Mouse (Mus musculus) liver, adult 2 months (tissue): ENCODE measurements around the gene Hddc3. TPM values are rescaled to one million over a fixed set of nuclear protein-coding genes. Genes with fewer than 3 reads are reported as not detected.

Experiments used
- DNase-seq: peaks from one replicate; pipeline ENCODE4 v3.0.0-alpha.2; 2011; ENCODE audit warnings: low read depth, low spot score; ENCODE audit errors: extremely low read depth
- H3K27ac ChIP-seq: fragments of 200-500 bp; replicated peaks from 2 replicates; pipeline ENCODE4 v1.5.1; 2012; ENCODE audit warnings: low read depth, mild to moderate bottlenecking, control low read depth, inconsistent platforms, low read length; ENCODE audit not compliant: insufficient read depth
- H3K27me3 ChIP-seq: fragments of 200-500 bp; 2 replicates; pipeline ENCODE4 v1.6.1; 2012; ENCODE audit warnings: mild to moderate bottlenecking, moderate library complexity, low read length, inconsistent platforms; ENCODE audit not compliant: control insufficient read depth, insufficient read depth
- H3K36me3 ChIP-seq: fragments of 200-500 bp; 2 replicates; pipeline ENCODE4 v1.6.1; 2012; ENCODE audit warnings: low read length, inconsistent platforms; ENCODE audit not compliant: control insufficient read depth, insufficient read depth
- H3K4me1 ChIP-seq: fragments of 200-500 bp; 2 replicates; pipeline ENCODE4 v1.6.1; 2011; ENCODE audit warnings: low read length; ENCODE audit not compliant: control insufficient read depth, insufficient read depth
- H3K4me3 ChIP-seq: fragments of 200-500 bp; 2 replicates; pipeline ENCODE4 v1.5.1; 2011; ENCODE audit warnings: low read depth, mild to moderate bottlenecking, control low read depth, low read length, moderate library complexity; ENCODE audit not compliant: insufficient read depth
- H3K79me2 ChIP-seq: fragments of 200-500 bp; 2 replicates; pipeline ENCODE4 v1.6.1; 2012; ENCODE audit warnings: inconsistent platforms, mild to moderate bottlenecking, low read length, moderate library complexity; ENCODE audit not compliant: control insufficient read depth, insufficient read depth
- H3K9ac ChIP-seq: fragments of 200-500 bp; 2 replicates; pipeline ENCODE4 v1.6.1; 2012; ENCODE audit warnings: low read depth, mild to moderate bottlenecking, control low read depth, inconsistent platforms, low read length
- CTCF ChIP-seq: fragments of 200-500 bp; IDR thresholded peaks from 2 replicates; pipeline ENCODE4 v1.5.1; 2011; ENCODE audit warnings: low read depth, low read length, control low read depth
- POLR2A ChIP-seq: fragments of 200-500 bp; IDR thresholded peaks from 2 replicates; pipeline ENCODE4 v1.6.1; 2011; ENCODE audit warnings: low read length, control low read depth; ENCODE audit not compliant: insufficient read depth; ENCODE audit errors: extremely low read depth
- WGBS: fragments of 180-500 bp; shearing (Covaris S2); methylation state at CpG from one replicate; pipeline ENCODE4 v1.1.7; 2018; 5-methylcytosine and 5-hydroxymethylcytosine counted together
- polyA plus RNA-seq: library from polyadenylated mRNA; depleted of rRNA; stranded (reverse); fragments of >200 nt; gene quantifications from 2 replicates; pipeline ENCODE4 v1.2.3, GENCODE M21; 2012
- total RNA-seq: library from RNA; depleted of rRNA; stranded (reverse); fragments of >200 nt; gene quantifications from 2 replicates; pipeline ENCODE4 v1.2.3, GENCODE M21; 2014

Hddc3 gene
- total and polyA plus RNA-seq, 2 experiments, result 8.7 to 28.3 TPM

GRCm38 (mm10) chr7:80374733-80375132 is 31.8 kb downstream of the Hddc3 start:
- Histone ChIP-seq H3K79me2 (no peaks in the 10 kb centered on the region), H3K4me3 (no peak overlapping the region), H3K36me3 (no peaks in the 10 kb centered on the region; the same call in 1 of the 2 replicates), H3K9ac (no peak overlapping the region), H3K27ac (no peak overlapping the region), H3K27me3 (no peaks in the 10 kb centered on the region), H3K4me1 (peaks cover 5% of the 10 kb centered on the region)
- no peak for TF ChIP-seq CTCF
- no peak for TF ChIP-seq POLR2A
- WGBS, result 97% methylated on average over 3 of the region's 3 CpGs
- DNase-seq, result no peak

GRCm38 (mm10) chr7:80375376-80376039 is 32.6 kb downstream of the Hddc3 start:
- Histone ChIP-seq H3K4me1 (no peaks in the 10 kb centered on the region; the same call in 1 of the 2 replicates), H3K27me3 (no peaks in the 10 kb centered on the region), H3K27ac (no peak overlapping the region), H3K9ac (no peak overlapping the region), H3K36me3 (no peaks in the 10 kb centered on the region; the same call in 1 of the 2 replicates), H3K79me2 (no peaks in the 10 kb centered on the region), H3K4me3 (no peak overlapping the region)
- TF ChIP-seq CTCF (no peak), POLR2A (no peak)
- WGBS, result 77% methylated on average over 9 of the region's 9 CpGs
- no peak for DNase-seq

GRCm38 (mm10) chr7:80376192-80376591 is 33.3 kb downstream of the Hddc3 start:
- TF ChIP-seq POLR2A (no peak), CTCF (no peak)
- Histone ChIP-seq H3K9ac (no peak overlapping the region), H3K79me2 (no peaks in the 10 kb centered on the region), H3K27ac (no peak overlapping the region), H3K4me1 (no peaks in the 10 kb centered on the region; the same call in 1 of the 2 replicates), H3K27me3 (no peaks in the 10 kb centered on the region), H3K36me3 (peaks cover 2% of the 10 kb centered on the region; the same call in 1 of the 2 replicates), H3K4me3 (no peak overlapping the region)
- WGBS, result 84% methylated on average over 10 of the region's 10 CpGs
- no peak for DNase-seq

GRCm38 (mm10) chr7:80377471-80377870 is 34.6 kb downstream of the Hddc3 start:
- 30% methylated on average over 6 of the region's 6 CpGs for WGBS
- Histone ChIP-seq H3K36me3 (peaks cover 2% of the 10 kb centered on the region; the same call in 1 of the 2 replicates), H3K9ac (no peak overlapping the region), H3K79me2 (no peaks in the 10 kb centered on the region), H3K4me3 (no peak overlapping the region), H3K27me3 (no peaks in the 10 kb centered on the region), H3K4me1 (no peaks in the 10 kb centered on the region), H3K27ac (no peak overlapping the region)
- DNase-seq, result peak; percentile 36
- TF ChIP-seq POLR2A, result no peak
- TF ChIP-seq CTCF, result peak; percentile 78

GRCm38 (mm10) chr7:80379531-80379930 is 36.6 kb downstream of the Hddc3 start:
- no peaks in the 10 kb centered on the region for H3K27me3 ChIP-seq
- TF ChIP-seq CTCF (peak; percentile 69), POLR2A (no peak)
- H3K4me3 ChIP-seq, result no peak overlapping the region
- no peaks in the 10 kb centered on the region for H3K79me2 ChIP-seq
- no peak overlapping the region for H3K27ac ChIP-seq
- H3K9ac ChIP-seq, result no peak overlapping the region
- no peaks in the 10 kb centered on the region for H3K4me1 ChIP-seq
- WGBS, result 80% methylated on average over 13 of the region's 13 CpGs
- H3K36me3 ChIP-seq, result peaks cover 2% of the 10 kb centered on the region; the same call in 1 of the 2 replicates
- DNase-seq, result no peak

- DNase-seq, result no peak
- Histone ChIP-seq H3K4me1 (peaks cover 3% of the 10 kb centered on the region; the same call in 1 of the 2 replicates), H3K36me3 (peaks cover 2% of the 10 kb centered on the region; the same call in 1 of the 2 replicates), H3K79me2 (no peaks in the 10 kb centered on the region), H3K27ac (no peak overlapping the region), H3K9ac (no peak overlapping the region), H3K27me3 (no peaks in the 10 kb centered on the region), H3K4me3 (no peak overlapping the region)
- TF ChIP-seq POLR2A, result no peak
- TF ChIP-seq CTCF, result no peak
- WGBS, result 87% methylated on average over 11 of the region's 11 CpGs
Measured at GRCm38 (mm10) chr7:80382919-80383318, 40.0 kb downstream of the Hddc3 start.
